ENCODE assay signal across 8 mouse cellular contexts in genomic region chr16:90187453-90187852, GRCm38 (mm10). TPM values are rescaled to one million over a fixed set of nuclear protein-coding genes. Genes with fewer than 3 reads are reported as not detected.
DNase-seq lines count a peak whose midpoint lies in the region; ATAC-seq and TF ChIP-seq lines count a peak whose summit lies in the region.

No protein-coding gene starts in this region.

- no peak overlapping the region for H3K4me3 ChIP-seq in testis, adult 2 months (ENCODE audit: control insufficient read depth, low read depth, low read length)
- no peak overlapping the region for H3K4me3 ChIP-seq in liver, embryonic 13.5 days (replicated peaks)
- no peak overlapping the region for H3K4me3 ChIP-seq in stomach, embryonic 14.5 days (ENCODE audit: low read depth, low read length)
- no peak overlapping the region for H3K4me3 ChIP-seq in forebrain, embryonic 16.5 days (replicated peaks; ENCODE audit: low read length)

- H3K9ac ChIP-seq in liver, embryonic 13.5 days, result peak overlapping the region; percentile 13; the same call in 1 of the 2 replicates
- no peak overlapping the region for H3K9ac ChIP-seq in stomach, embryonic 14.5 days (replicated peaks; ENCODE audit: low read depth, low read length)
- no peak overlapping the region for H3K9ac ChIP-seq in forebrain, embryonic 16.5 days (replicated peaks; ENCODE audit: low read depth, low read length)

- intact Hi-C loops in left cerebral cortex, postnatal 14 days (cut with DNase I), result loop anchor here (5.0 kb wide), 1 partner anchor 345 kb away; no protein-coding TSS in a partner anchor

- no peaks in the 10 kb centered on the region for H3K27me3 ChIP-seq in testis, adult 2 months (ENCODE audit: control insufficient read depth, insufficient read depth, low read length)
- H3K27me3 ChIP-seq in liver, embryonic 13.5 days, result no peaks in the 10 kb centered on the region
- H3K27me3 ChIP-seq in stomach, embryonic 14.5 days (ENCODE audit: control insufficient read depth, insufficient read depth, low read length), result no peaks in the 10 kb centered on the region
- no peaks in the 10 kb centered on the region for H3K27me3 ChIP-seq in forebrain, embryonic 16.5 days (replicated peaks; ENCODE audit: control insufficient read depth, insufficient read depth, low read length)

- peak; percentile 47 to 66; a peak in 3 of 4 replicates for ATAC-seq in hematopoietic stem cell, adult 5-6 weeks (replicated peaks in 1 of 2; ENCODE audit: insufficient read depth in 1 of 2, low FRiP score in 2 of 2, low TSS enrichment in 1 of 2, low read depth in 1 of 2, poor library complexity in 2 of 2, severe bottlenecking in 2 of 2)
- peak; percentile 67 for ATAC-seq in liver, embryonic 13.5 days (ENCODE audit: low read depth)
- 0 out of 2 replicates have a peak, but pooled peaks have one; percentile 19 for ATAC-seq in stomach, embryonic 14.5 days (ENCODE audit: insufficient number of reproducible peaks, insufficient read depth, low FRiP score, low read depth)
- ATAC-seq in forebrain, embryonic 16.5 days, result no peak

- no peaks in the 10 kb centered on the region for H3K36me3 ChIP-seq in testis, adult 2 months (ENCODE audit: control insufficient read depth, insufficient read depth, low read length)
- no peaks in the 10 kb centered on the region for H3K36me3 ChIP-seq in liver, embryonic 13.5 days
- no peaks in the 10 kb centered on the region for H3K36me3 ChIP-seq in stomach, embryonic 14.5 days (ENCODE audit: control insufficient read depth, insufficient read depth, low read length)
- H3K36me3 ChIP-seq in forebrain, embryonic 16.5 days (ENCODE audit: control insufficient read depth, insufficient read depth), result no peaks in the 10 kb centered on the region

- no peak overlapping the region for H3K27ac ChIP-seq in testis, adult 2 months (ENCODE audit: control insufficient read depth, insufficient read depth, low read depth, low read length)
- H3K27ac ChIP-seq in liver, embryonic 13.5 days, result no peak overlapping the region
- H3K27ac ChIP-seq in stomach, embryonic 14.5 days (ENCODE audit: low read length), result no peak overlapping the region
- H3K27ac ChIP-seq in forebrain, embryonic 16.5 days (ENCODE audit: low read length), result no peak overlapping the region

- WGBS in liver, embryonic 13.5 days (ENCODE audit: insufficient replicate concordance), result 7% methylated on average over 13 of the region's 13 CpGs
- WGBS in stomach, embryonic 14.5 days, result 25% methylated on average over 13 of the region's 13 CpGs
- 41% methylated on average over 13 of the region's 13 CpGs for WGBS in forebrain, embryonic 16.5 days

- no peak for DNase-seq in testis, postnatal 10 days (ENCODE audit: low spot score)
- DNase-seq in c-Kit-positive CD71-positive TER-119-positive erythroid progenitor cells, embryonic 14.5 days (ENCODE audit: low spot score), result peak; percentile 65
- peak; percentile 43 for DNase-seq in liver, embryonic 13.5 days
- DNase-seq in left cerebral cortex, postnatal 14 days (ENCODE audit: low spot score in 2 of 2), result no peak

- H3K9me3 ChIP-seq in liver, embryonic 13.5 days (replicated peaks), result no peaks in the 10 kb centered on the region
- no peaks in the 10 kb centered on the region for H3K9me3 ChIP-seq in stomach, embryonic 14.5 days (ENCODE audit: control insufficient read depth, low read depth, low read length)
- H3K9me3 ChIP-seq in forebrain, embryonic 16.5 days (ENCODE audit: control insufficient read depth, low read length), result no peaks in the 10 kb centered on the region

- peak overlapping the region; percentile 32; the same call in 1 of the 2 replicates for H3K4me2 ChIP-seq in liver, embryonic 13.5 days
- no peak overlapping the region for H3K4me2 ChIP-seq in stomach, embryonic 14.5 days (replicated peaks; ENCODE audit: low read depth, low read length)
- no peak overlapping the region for H3K4me2 ChIP-seq in forebrain, embryonic 16.5 days (ENCODE audit: low read length)

- H3K4me1 ChIP-seq in testis, adult 2 months (ENCODE audit: control insufficient read depth, insufficient read depth, low read length), result no peaks in the 10 kb centered on the region
- peaks cover 17% of the 10 kb centered on the region for H3K4me1 ChIP-seq in liver, embryonic 13.5 days (replicated peaks)
- no peaks in the 10 kb centered on the region for H3K4me1 ChIP-seq in stomach, embryonic 14.5 days (ENCODE audit: control insufficient read depth, insufficient read depth, low read length)
- no peaks in the 10 kb centered on the region for H3K4me1 ChIP-seq in forebrain, embryonic 16.5 days (replicated peaks; ENCODE audit: control insufficient read depth, insufficient read depth, low read length)

- peak; percentile 16; the same call in 1 of the 2 replicates for TF ChIP-seq CTCF in testis, adult 2 months (IDR thresholded peaks at IDR 0.05; ENCODE audit: control insufficient read depth, insufficient read depth, insufficient replicate concordance, low read depth, low read length)

- TF ChIP-seq POLR2A in testis, adult 2 months (IDR thresholded peaks at IDR 0.05; ENCODE audit: control insufficient read depth, low read depth, low read length), result no peak

RNA-seq across cellular contexts. Expression of gene Sod1, which starts 33.1 kb away (rescaled TPM):
- polyA plus RNA-seq in testis, adult 2 months (2012; rRNA removed), result 407 and 434 TPM in 2 replicates
- total RNA-seq in hematopoietic stem cell, adult 5-6 weeks (2017), result 589 and 614 TPM in 2 replicates
- polyA plus RNA-seq in liver, embryonic 13.5 days (2015; fragmentation: Nextera tagmentation; extraction: Ambion mirVana), result 1,329 and 1,400 TPM in 2 replicates
- 1,172 and 1,235 TPM in 2 replicates for polyA plus RNA-seq in stomach, embryonic 14.5 days (2014; fragmentation: Nextera tagmentation; extraction: Ambion mirVana)
- total RNA-seq in left cerebral cortex, postnatal 14 days (2021), result 100 to 1,000 TPM; 317 to 340 TPM
- 782 and 855 TPM in 2 replicates for polyA plus RNA-seq in forebrain, embryonic 16.5 days (2015; fragmentation: Nextera tagmentation; extraction: Ambion mirVana)

RNA-seq across cellular contexts. Expression of gene Tiam1, which starts 43.9 kb away (rescaled TPM):
- polyA plus RNA-seq in testis, adult 2 months (2012; rRNA removed), result 6.6 and 9.6 TPM in 2 replicates
- 18.4 and 30.1 TPM in 2 replicates for total RNA-seq in hematopoietic stem cell, adult 5-6 weeks (2017)
- polyA plus RNA-seq in liver, embryonic 13.5 days (2015; fragmentation: Nextera tagmentation; extraction: Ambion mirVana), result 4.8 and 5.5 TPM in 2 replicates
- polyA plus RNA-seq in stomach, embryonic 14.5 days (2014; fragmentation: Nextera tagmentation; extraction: Ambion mirVana), result 34.6 and 38.4 TPM in 2 replicates
- 100 to 1,000 TPM in 1 of 2 experiments, 10 to 100 TPM in 1; 88.5 to 101 TPM for total RNA-seq in left cerebral cortex, postnatal 14 days (2021)
- 29.5 and 32.1 TPM in 2 replicates for polyA plus RNA-seq in forebrain, embryonic 16.5 days (2015; fragmentation: Nextera tagmentation; extraction: Ambion mirVana)

Comparison
In these comparisons a context has a peak if more than half of its experiments do, and no peak if none do; other contexts are left out.
1. DNase-seq: peak in c-Kit-positive CD71-positive TER-119-positive erythroid progenitor cells, embryonic 14.5 days (single experiment) and liver, embryonic 13.5 days (single experiment); none in testis, postnatal 10 days (single experiment) and left cerebral cortex, postnatal 14 days (0 of 2).